Mouse (Mus musculus) thymus, postnatal 14 days (tissue): ENCODE measurements around the gene Gm9821.

ENCODE experiments used
- DNase-seq: peaks from one replicate; pipeline ENCODE4 v3.0.0; 2021

Gene Gm9821

DNA sequence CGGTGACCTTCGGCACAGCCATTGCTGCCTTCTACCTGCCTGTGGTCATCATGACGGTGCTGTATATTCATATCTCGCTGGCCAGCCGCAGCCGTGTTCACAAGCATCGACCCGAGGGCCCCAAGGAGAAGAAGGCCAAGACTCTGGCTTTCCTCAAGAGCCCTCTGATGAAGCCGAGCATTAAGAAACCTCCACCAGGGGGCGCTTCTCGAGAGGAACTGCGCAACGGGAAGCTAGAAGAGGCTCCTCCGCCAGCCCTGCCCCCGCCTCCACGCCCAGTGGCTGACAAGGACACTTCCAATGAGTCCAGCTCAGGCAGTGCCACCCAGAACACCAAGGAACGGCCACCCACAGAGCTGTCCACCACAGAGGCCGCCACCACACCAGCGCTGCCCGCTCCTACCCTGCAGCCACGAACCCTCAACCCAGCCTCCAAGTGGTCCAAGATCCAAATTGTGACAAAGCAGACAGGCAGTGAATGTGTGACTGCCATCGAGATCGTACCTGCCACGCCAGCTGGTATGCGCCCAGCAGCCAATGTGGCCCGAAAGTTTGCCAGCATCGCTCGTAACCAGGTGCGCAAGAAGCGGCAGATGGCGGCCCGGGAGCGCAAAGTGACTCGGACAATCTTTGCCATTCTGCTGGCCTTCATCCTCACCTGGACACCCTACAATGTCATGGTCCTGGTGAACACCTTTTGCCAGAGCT lies 17.5 kb upstream of the Gm9821 start:
- peak; percentile 87 for DNase-seq

DNA sequence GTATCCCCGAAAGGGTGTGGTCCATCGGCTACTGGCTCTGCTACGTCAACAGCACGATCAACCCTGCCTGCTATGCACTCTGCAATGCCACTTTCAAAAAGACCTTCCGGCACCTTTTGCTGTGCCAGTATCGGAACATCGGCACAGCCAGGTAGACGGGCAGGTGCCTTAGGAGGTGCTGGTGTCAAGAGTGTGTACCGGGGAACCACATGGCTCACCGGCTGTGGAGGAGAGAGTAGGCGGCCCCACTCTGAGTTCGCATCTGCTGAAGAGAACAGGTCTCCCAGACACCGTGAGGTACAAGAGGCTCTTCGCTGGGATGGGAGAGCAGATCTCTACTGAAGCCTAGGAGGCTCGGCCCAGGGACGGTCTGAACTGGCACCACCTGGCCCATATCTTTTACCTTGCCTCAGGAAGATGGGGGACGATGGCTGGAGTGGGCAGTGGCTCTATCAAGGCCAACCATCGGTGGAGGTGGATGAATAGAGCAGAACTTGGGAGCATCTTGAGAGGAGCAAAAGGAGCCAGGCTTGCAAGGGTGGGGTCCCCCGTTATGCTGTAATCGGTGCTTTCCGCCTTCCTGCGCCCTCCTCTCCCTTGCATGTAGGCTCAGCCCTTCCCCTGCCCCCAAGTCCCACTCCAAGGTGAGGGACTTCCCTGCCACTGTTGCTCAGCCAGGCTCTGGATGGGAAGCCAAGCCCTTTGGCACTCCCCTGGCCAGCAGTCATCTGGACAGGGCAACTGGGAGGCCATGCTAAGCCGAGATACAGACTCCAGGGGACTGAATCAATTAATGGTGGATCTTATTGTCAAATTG lies 16.8 kb upstream of the Gm9821 start:
- DNase-seq = no peak

DNA sequence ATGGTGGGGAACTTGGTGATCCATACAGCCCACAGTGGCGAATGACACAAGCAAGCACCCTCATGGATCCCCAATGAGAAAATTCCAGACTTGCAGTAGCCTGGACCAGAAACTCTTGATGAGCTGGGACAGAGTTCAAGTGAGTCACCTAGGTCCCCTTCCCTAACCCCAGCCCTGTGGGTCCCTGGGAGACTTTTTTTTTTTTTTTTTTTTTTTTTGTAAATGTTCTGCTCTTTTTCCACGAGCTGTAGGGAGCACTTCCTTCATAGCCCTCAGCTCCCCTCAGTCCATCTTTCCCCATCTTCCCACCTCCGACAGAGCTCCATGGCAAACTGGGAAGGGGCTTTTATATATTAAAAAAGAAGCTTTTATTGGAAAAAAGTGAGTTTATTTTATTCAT lies 16.0 kb upstream of the Gm9821 start:
- DNase-seq = no peak

DNA sequence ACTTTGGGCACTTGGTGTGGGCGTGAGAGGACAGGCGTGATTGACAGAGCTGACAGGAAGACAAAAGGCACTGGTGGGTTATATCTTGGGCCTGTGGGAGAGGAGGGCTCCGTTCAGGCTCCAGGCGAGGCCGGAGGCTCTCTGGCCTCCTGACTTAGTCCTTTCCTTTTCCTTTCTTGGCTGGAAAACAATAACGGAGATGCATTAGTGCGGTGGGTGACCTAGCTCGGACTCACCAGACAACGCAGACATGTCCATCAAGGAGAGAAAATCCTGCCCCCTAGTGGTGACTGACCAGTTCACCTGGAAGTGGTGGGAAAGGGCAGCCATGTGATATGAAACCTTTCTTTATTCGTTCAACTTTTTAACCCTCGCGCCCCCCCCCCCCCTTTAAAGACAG lies 15.6 kb upstream of the Gm9821 start:
- peak; percentile 62 for DNase-seq

DNA sequence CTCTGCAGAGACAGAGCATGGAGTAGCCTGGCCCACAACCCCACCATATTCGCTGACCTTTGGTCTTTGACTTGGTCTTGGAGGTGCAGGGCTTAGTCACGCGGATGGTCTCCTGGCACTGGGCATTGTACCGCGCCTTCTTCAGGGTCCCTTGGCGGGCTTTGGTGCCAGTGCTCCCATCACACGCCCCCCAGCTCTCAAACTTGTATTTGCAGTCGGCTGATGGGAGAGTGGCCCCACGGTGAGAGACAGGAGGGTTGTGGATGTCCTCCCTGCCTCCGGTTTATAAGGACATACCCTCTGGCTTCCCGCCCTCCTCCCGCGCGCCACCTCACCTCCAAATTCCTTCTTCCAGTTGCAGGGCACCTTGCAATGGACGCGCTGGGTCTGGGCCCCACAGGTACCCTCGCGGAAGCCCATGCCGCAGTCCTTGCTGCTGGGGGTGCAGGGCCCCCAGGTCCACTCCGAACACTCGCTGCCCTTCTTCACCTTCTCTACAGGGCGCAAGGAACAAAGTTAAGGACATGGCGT lies 14.7 kb upstream of the Gm9821 start:
- DNase-seq = no peak

DNA sequence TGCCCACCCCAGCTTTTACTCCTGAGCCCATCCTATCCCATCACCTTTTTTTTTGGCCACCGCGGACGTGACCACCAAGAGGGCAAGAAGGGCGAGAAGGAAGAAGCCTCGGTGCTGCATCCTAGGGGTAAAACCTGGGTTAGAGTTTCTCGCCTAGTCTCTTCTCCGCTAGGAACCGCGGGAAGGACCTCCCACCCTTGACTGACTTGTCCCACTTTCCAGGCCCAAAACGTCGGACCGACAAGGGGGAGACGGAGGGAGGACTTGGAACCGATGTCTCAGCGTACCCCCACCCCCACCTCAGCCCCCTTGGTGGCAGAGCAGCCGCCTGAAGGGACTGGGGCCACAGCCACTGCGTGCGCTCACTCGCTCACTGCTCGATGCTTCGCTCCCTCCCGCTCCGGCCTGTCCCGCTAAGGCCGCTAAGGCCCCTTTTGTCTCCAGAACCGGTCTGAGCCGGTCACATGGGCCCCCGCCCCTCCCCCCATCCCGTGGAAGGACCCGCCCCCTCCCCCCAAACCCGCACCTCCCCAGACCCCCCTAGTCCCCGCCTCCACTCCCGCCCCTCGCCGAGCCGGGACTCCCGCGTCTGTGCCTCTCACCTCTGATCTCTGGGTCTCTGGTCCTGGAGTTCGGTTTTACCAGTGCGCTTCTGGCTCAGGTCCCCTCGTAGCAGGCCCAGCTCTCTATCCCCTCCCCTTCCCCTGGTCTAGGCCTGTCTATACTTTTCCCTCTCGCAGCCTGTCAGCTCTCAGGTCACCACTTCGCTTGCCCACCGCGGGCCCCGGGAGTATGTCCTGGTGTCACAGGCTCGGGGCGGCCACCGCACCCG lies 14.0 kb upstream of the Gm9821 start:
- no peak for DNase-seq

- DNase-seq = no peak
Measured at GRCm38 (mm10) chr2:91932160-91932711, 13.3 kb upstream of the Gm9821 start, which contains the start of gene Mdk. Gene Mdk, minus strand, starts transcription at chr2:91932297.

- no peak for DNase-seq
Measured at GRCm38 (mm10) chr2:91932737-91933350, 12.7 kb upstream of the Gm9821 start.

DNA sequence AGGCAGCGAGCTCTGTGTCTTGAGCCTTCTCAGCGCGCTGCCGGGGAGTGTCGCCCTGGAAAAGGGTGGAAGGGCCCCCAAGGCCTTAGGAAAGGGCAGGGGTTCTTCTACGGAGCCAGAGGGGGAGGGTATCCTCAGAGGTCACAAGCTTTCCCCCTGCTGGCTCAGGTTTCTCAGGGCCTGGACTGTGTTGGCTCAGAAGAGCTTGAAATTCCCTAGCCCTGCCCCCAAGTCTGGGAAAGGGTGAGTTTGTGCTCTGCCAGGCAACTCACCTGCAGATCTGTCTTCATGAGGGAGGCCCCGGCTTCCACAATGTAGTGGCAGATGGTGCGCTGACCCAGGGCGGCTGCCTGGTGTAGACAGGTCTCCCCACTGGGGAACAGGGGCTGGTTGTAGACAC lies 12.0 kb upstream of the Gm9821 start:
- DNase-seq = no peak

DNA sequence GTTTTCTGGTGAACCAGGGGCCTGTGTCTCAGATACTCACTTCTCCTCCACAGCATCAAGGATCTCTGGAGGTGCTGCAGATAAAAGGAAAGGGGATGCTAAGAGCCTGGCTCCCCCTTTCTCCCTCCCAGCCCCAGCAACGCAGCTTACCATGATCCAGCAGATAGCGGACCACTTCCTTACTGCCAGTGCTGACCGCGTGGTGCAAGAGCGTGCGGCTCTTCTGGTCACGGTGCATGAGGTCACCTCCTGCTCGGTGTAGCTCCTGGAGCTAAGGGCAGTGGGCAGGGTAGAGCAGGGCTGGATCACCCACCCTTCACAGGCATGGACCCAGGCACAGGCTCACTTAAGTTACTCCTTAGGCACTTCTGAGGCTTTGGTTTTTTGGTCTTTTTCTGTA lies 11.5 kb upstream of the Gm9821 start:
- no peak for DNase-seq

GRCm38 (mm10) chr2:91934826-91935525 lies 10.5 kb upstream of the Gm9821 start:
- no peak for DNase-seq

DNA sequence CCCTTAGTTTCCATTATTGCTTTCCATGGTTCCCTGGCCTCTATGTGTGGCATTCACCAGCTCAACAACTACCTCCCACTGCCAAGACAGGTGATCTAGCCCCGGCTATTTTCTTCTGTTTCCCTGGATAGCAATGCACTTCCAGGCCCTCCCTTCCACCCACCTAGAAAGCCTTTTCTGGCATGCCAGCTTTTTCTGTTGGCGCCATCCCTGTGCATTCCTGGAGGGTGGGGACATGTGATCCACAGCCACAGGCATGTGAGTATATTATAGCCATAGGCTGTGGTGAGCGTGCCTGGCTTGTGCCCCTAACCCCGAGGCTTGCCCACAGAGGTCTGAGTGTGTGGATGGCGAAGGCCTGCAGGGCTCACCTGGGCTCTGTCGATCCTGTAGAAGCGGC lies 9.3 kb upstream of the Gm9821 start:
- no peak for DNase-seq

DNA sequence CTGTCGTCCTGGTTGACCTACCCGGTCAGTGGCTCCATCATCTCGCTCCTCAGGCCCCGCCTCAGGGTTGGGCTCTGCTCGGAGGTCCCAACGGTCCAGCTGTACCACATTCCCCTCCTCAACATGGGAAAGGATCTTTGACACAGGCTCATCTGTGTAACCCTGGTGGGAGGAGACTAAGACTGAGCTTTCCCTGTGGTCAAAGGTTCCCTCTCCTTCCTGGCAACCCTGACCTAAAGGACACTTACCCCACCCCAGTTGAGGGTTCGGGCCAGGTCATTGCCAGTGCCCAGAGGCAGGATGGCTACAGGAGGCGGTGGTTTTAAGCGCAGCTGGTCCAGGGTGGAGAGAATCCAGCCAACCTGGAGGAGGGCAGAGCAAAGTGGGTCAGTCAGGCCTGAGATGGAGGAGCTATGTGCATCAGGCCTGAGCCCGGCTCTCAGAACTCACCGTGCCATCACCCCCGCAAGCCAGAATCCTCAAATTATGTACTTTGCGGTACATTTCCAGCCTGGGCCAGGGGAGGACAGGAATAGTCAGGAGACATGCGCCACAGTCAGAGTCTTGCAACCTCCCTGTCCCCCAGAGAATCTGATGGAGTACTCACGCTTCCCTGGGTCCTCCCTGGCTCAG lies 6.1 kb upstream of the Gm9821 start:
- DNase-seq = no peak

DNA sequence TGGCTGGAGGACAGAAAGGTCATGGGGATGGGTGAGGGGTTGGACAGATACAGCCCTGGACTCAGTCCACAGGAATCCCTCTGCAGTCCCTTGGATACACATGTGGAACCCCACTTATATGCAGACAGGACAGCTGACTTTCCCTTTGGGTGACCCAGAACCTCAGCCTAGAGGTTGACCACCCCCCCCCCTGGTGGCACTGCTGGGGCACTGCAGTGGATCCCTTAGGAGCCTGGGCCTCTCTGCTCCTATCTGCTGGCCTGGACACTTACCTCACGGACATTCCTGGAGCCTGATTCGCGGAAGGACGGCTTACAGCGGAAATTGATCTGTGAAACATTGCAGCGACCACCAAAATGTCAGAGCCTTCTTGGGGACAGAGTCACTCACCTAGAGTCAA lies 3.1 kb upstream of the Gm9821 start:
- no peak for DNase-seq

GRCm38 (mm10) chr2:91944170-91944950 lies 1.1 kb upstream of the Gm9821 start:
- peak; percentile 91 for DNase-seq

DNA sequence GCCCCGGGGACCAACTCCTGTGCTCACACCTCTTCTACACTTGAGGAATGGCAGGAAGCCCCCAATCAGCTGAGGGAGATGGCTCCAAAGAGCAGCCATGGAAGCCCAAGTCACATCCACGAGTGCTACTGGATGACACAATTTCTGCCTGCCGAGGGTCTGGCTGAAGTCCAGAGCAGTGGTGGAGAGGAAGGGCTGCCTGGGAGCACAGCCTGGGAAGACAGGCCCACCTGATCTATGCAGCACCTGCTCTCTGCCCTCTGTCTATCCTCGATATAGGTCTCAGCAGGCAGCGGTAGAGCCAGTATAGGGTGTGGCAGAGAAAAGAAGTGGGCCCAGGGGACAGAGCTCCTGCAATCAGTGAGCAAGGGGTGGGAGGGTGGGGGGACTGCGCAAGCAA lies 1.3 kb downstream of the Gm9821 start:
- DNase-seq = no peak

DNA sequence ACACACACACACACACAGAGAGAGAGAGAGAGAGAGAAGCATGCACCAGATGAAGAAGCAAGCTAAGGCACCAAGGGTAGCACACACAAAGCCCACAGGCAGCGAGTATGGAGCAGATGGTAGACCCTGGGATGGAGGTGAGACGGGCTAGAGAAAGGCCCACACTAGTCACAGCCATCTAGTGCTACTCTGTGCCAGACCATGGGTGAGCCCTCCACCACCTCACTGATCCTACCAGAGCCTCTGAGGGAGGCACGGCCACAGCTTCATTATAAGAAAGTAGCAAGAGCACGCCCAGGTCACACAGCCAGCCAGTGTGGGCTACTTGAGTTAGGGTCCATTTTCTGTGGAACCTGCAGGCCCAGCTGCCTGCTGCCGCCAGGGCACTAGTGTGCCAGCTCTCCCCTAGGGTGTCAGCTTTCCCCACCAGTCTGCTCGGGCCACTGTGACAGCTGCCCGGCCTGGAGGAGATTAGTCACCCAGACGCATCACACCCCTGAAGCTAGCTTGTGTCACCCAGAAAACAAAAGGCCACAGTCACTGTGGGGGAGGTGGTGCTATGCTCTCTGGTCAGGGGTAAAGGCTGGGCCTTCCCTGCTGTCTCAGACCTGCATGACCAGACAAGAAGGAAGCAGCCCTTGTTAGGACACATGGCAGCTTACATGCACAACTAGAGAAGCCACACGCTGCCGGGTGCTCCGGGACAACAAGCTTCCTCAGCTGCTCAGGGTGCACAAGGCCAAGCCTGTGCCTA lies 2.1 kb downstream of the Gm9821 start:
- DNase-seq = no peak

- peak; percentile 37 for DNase-seq
Measured at GRCm38 (mm10) chr2:91948151-91948509, 2.6 kb downstream of the Gm9821 start.

DNA sequence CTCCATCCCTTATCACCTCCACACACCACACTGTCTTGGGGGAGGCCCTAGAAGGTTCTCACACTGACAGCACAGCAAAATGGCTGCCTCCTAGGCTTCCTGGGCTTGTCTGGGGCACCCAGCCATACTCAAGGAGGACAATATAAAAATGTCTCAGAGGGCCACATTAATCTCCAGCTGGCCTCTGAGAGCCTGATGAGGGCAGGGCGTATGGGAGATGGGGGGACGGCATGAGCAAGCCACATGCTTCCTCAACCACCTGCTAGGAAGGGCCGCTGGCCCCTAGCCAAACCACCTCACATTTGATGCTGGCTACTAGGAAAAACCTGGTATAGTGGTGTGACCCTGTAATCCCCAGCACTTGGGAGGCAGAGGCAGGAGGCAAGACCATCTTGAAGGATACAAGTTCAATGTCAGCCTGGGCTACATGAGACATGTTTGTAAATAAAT lies 3.3 kb downstream of the Gm9821 start:
- DNase-seq = peak; percentile 36
